Mouse (Mus musculus) hindbrain, embryonic 13.5 days (tissue): ENCODE data around the gene Sumf1. TPM values are rescaled to one million over a fixed set of nuclear protein-coding genes. Genes with fewer than 3 reads are reported as not detected.

ENCODE experiments used
- ATAC-seq: fragments of 200-750 bp; cut with Nextera tagmentation; 2 replicates; pipeline ENCODE4 v1.8.0; 2017; ENCODE audit warnings: moderate TSS enrichment; ENCODE audit not compliant: low FRiP score
- H3K27ac ChIP-seq: fragments of 300-500 bp; sonication (generic); 2 replicates; pipeline ENCODE4 v1.5.1; 2015; ENCODE audit warnings: inconsistent platforms, mild to moderate bottlenecking, moderate library complexity
- H3K27me3 ChIP-seq: fragments of 300-500 bp; sonication (generic); 2 replicates; pipeline ENCODE4 v1.6.1; 2015; ENCODE audit warnings: mild to moderate bottlenecking, inconsistent platforms
- H3K36me3 ChIP-seq: fragments of 300-500 bp; sonication (generic); 2 replicates; pipeline ENCODE4 v1.6.1; 2015; ENCODE audit warnings: mild to moderate bottlenecking, inconsistent platforms
- H3K4me1 ChIP-seq: fragments of 300-500 bp; sonication (generic); replicated peaks from 2 replicates; pipeline ENCODE4 v1.6.1; 2015; ENCODE audit warnings: inconsistent platforms
- H3K4me2 ChIP-seq: fragments of 300-500 bp; sonication (generic); 2 replicates; pipeline ENCODE4 v1.6.1; 2015; ENCODE audit warnings: inconsistent platforms, mild to moderate bottlenecking, moderate library complexity
- H3K4me3 ChIP-seq: fragments of 300-500 bp; sonication (generic); 2 replicates; pipeline ENCODE4 v1.5.1; 2015; ENCODE audit warnings: mild to moderate bottlenecking, inconsistent platforms
- H3K9ac ChIP-seq: fragments of 300-500 bp; sonication (generic); 2 replicates; pipeline ENCODE4 v1.6.1; 2015; ENCODE audit warnings: mild to moderate bottlenecking, inconsistent platforms
- H3K9me3 ChIP-seq: fragments of 300-500 bp; sonication (generic); 2 replicates; pipeline ENCODE4 v1.6.1; 2016; ENCODE audit warnings: inconsistent platforms
- WGBS: fragments of 180-500 bp; shearing (Covaris S2); methylation state at CpG from one replicate; pipeline ENCODE4 v1.1.7; 2015; 5-methylcytosine and 5-hydroxymethylcytosine counted together
- polyA plus RNA-seq: library from polyadenylated mRNA; unstranded; fragments of >200 nt; fragmentation: Nextera tagmentation; extraction: Ambion mirVana; gene quantifications from 2 replicates; pipeline ENCODE4 v1.2.1, GENCODE M21; 2015

Sumf1 gene
- polyA plus RNA-seq, 1 experiment from 2014 or later, result 11.7 TPM

GRCm38 (mm10) chr6:108222435-108222834 is 37.1 kb upstream of the Sumf1 start:
- Histone ChIP-seq H3K4me3 (no peak overlapping the region), H3K4me1 (peaks cover 5% of the 10 kb centered on the region; the same call in 1 of the 2 replicates), H3K9ac (no peak overlapping the region), H3K27me3 (no peaks in the 10 kb centered on the region), H3K27ac (no peak overlapping the region), H3K36me3 (no peaks in the 10 kb centered on the region), H3K4me2 (no peak overlapping the region), H3K9me3 (no peaks in the 10 kb centered on the region)
- ATAC-seq, result no peak
- 64% methylated on average over 5 of the region's 5 CpGs for WGBS

GRCm38 (mm10) chr6:108217987-108218386 is 32.6 kb upstream of the Sumf1 start:
- Histone ChIP-seq H3K4me2 (no peak overlapping the region), H3K9ac (no peak overlapping the region), H3K27me3 (0 out of 2 replicates have a peak, but pooled peaks cover 6% of the 10 kb centered on the region), H3K36me3 (no peaks in the 10 kb centered on the region), H3K4me1 (peaks cover 12% of the 10 kb centered on the region), H3K9me3 (no peaks in the 10 kb centered on the region), H3K4me3 (no peak overlapping the region), H3K27ac (no peak overlapping the region)
- ATAC-seq, result no peak
- WGBS, result 93% methylated on average over 3 of the region's 3 CpGs

- H3K27me3 ChIP-seq, result peaks cover 8% of the 10 kb centered on the region; the same call in 1 of the 2 replicates
- no peak overlapping the region for H3K4me3 ChIP-seq
- H3K36me3 ChIP-seq, result no peaks in the 10 kb centered on the region
- no peaks in the 10 kb centered on the region for H3K9me3 ChIP-seq
- H3K4me1 ChIP-seq, result peaks cover 15% of the 10 kb centered on the region
- no peak overlapping the region for H3K9ac ChIP-seq
- H3K27ac ChIP-seq, result no peak overlapping the region
- no peak overlapping the region for H3K4me2 ChIP-seq
- ATAC-seq, result no peak
- 93% methylated on average over 8 of the region's 8 CpGs for WGBS
Measured at GRCm38 (mm10) chr6:108216832-108217231, 31.4 kb upstream of the Sumf1 start.

GRCm38 (mm10) chr6:108216091-108216490 is 30.7 kb upstream of the Sumf1 start:
- Histone ChIP-seq H3K36me3 (no peaks in the 10 kb centered on the region), H3K27me3 (peaks cover 15% of the 10 kb centered on the region; the same call in 1 of the 2 replicates), H3K9ac (no peak overlapping the region), H3K4me3 (no peak overlapping the region), H3K9me3 (no peaks in the 10 kb centered on the region), H3K4me2 (no peak overlapping the region), H3K27ac (no peak overlapping the region), H3K4me1 (peaks cover 17% of the 10 kb centered on the region)
- ATAC-seq, result no peak
- 80% methylated on average over 5 of the region's 5 CpGs for WGBS

GRCm38 (mm10) chr6:108214294-108214925 is 29.0 kb upstream of the Sumf1 start:
- Histone ChIP-seq H3K4me2 (peak overlapping the region; percentile 94), H3K36me3 (no peaks in the 10 kb centered on the region), H3K9me3 (no peaks in the 10 kb centered on the region), H3K4me3 (peak overlapping the region; percentile 66), H3K27me3 (peaks cover 16% of the 10 kb centered on the region; the same call in 1 of the 2 replicates), H3K4me1 (peaks cover 17% of the 10 kb centered on the region), H3K9ac (peak overlapping the region; percentile 72; the same call in 1 of the 2 replicates), H3K27ac (no peak overlapping the region)
- ATAC-seq, result no peak
- WGBS, result 15% methylated on average over 10 of the region's 10 CpGs

- peaks cover 17% of the 10 kb centered on the region for H3K4me1 ChIP-seq
- peak overlapping the region; percentile 66 for H3K4me3 ChIP-seq
- 1% methylated on average over 29 of the region's 29 CpGs for WGBS
- peak overlapping the region; percentile 72 for H3K9ac ChIP-seq
- no peak; the same call in 1 of the 2 replicates for ATAC-seq
- H3K27me3 ChIP-seq, result peaks cover 16% of the 10 kb centered on the region; the same call in 1 of the 2 replicates
- no peaks in the 10 kb centered on the region for H3K9me3 ChIP-seq
- H3K4me2 ChIP-seq, result peak overlapping the region; percentile 94
- no peaks in the 10 kb centered on the region for H3K36me3 ChIP-seq
- H3K27ac ChIP-seq, result no peak overlapping the region
Measured at GRCm38 (mm10) chr6:108213481-108214293, 28.3 kb upstream of the Sumf1 start.

GRCm38 (mm10) chr6:108212881-108213295 is 27.5 kb upstream of the Sumf1 start, which contains the start of gene Itpr1:
Gene Itpr1 (plus strand): TSS chr6:108213096.
- ATAC-seq, result peak; percentile 100
- peak within 1 kb of the TSS; percentile 72 for H3K9ac ChIP-seq
- peak within 1 kb of the TSS; percentile 94 for H3K4me2 ChIP-seq
- H3K27me3 ChIP-seq, result peaks cover 16% of the 10 kb centered on the region; the same call in 1 of the 2 replicates
- peak within 1 kb of the TSS; percentile 66 for H3K4me3 ChIP-seq
- WGBS, result under 1% methylated on average over 25 of the region's 27 CpGs
- H3K36me3 ChIP-seq, result no peaks in the 10 kb centered on the region
- no peaks in the 10 kb centered on the region for H3K9me3 ChIP-seq
- H3K4me1 ChIP-seq, result peaks cover 17% of the 10 kb centered on the region
- 0 out of 2 replicates have a peak within 1 kb of the TSS, but pooled peaks have one; percentile 3 for H3K27ac ChIP-seq

- H3K9me3 ChIP-seq, result no peaks in the 10 kb centered on the region
- ATAC-seq, result peak; percentile 15
- no peaks in the 10 kb centered on the region for H3K36me3 ChIP-seq
- 8% methylated on average over 36 of the region's 36 CpGs for WGBS
- H3K4me2 ChIP-seq, result peak overlapping the region; percentile 94
- H3K9ac ChIP-seq, result peak overlapping the region; percentile 72
- 0 out of 2 replicates have a peak overlapping the region, but pooled peaks have one; percentile 3 for H3K27ac ChIP-seq
- peaks cover 17% of the 10 kb centered on the region for H3K4me1 ChIP-seq
- H3K27me3 ChIP-seq, result peaks cover 16% of the 10 kb centered on the region; the same call in 1 of the 2 replicates
- H3K4me3 ChIP-seq, result peak overlapping the region; percentile 66
Measured at GRCm38 (mm10) chr6:108211896-108212880, 26.8 kb upstream of the Sumf1 start.

GRCm38 (mm10) chr6:108206914-108207566 is 21.7 kb upstream of the Sumf1 start:
- Histone ChIP-seq H3K9me3 (no peaks in the 10 kb centered on the region), H3K4me3 (no peak overlapping the region), H3K27ac (no peak overlapping the region), H3K4me1 (peaks cover 4% of the 10 kb centered on the region; the same call in 1 of the 2 replicates), H3K4me2 (no peak overlapping the region), H3K36me3 (no peaks in the 10 kb centered on the region), H3K9ac (no peak overlapping the region), H3K27me3 (peaks cover 9% of the 10 kb centered on the region; the same call in 1 of the 2 replicates)
- 89% methylated on average over 5 of the region's 5 CpGs for WGBS
- ATAC-seq, result no peak

GRCm38 (mm10) chr6:108206145-108206544 is 20.8 kb upstream of the Sumf1 start:
- 82% methylated on average over 4 of the region's 4 CpGs for WGBS

GRCm38 (mm10) chr6:108204322-108204721 is 18.9 kb upstream of the Sumf1 start:
- Histone ChIP-seq H3K4me2 (no peak overlapping the region), H3K4me3 (no peak overlapping the region), H3K27me3 (no peaks in the 10 kb centered on the region), H3K4me1 (no peaks in the 10 kb centered on the region), H3K27ac (no peak overlapping the region), H3K36me3 (no peaks in the 10 kb centered on the region), H3K9ac (no peak overlapping the region), H3K9me3 (no peaks in the 10 kb centered on the region)
- WGBS, result 92% methylated on average over 2 of the region's 2 CpGs
- ATAC-seq, result no peak

More at GRCm38 (mm10) chr6:108206145-108206544, 20.8 kb upstream of the Sumf1 start:
- Histone ChIP-seq H3K4me2 (no peak overlapping the region), H3K9me3 (no peaks in the 10 kb centered on the region), H3K4me1 (no peaks in the 10 kb centered on the region), H3K27me3 (peaks cover 1% of the 10 kb centered on the region; the same call in 1 of the 2 replicates), H3K27ac (no peak overlapping the region), H3K4me3 (no peak overlapping the region), H3K9ac (no peak overlapping the region), H3K36me3 (no peaks in the 10 kb centered on the region)
- ATAC-seq, result no peak
